Mouse (Mus musculus): ENCODE measurements around the gene Utp18.

- no peak for TF ChIP-seq POLR2A (IDR thresholded peaks at IDR 0.05; ENCODE audit: insufficient read length, low read depth)
- TF ChIP-seq MAX (IDR thresholded peaks at IDR 0.05; ENCODE audit: low read depth) = no peak
- TF ChIP-seq TCF12 (IDR thresholded peaks at IDR 0.05; ENCODE audit: insufficient read depth, poor library complexity, severe bottlenecking) = no peak
- TF ChIP-seq REST (IDR thresholded peaks at IDR 0.05; ENCODE audit: insufficient read depth, insufficient read length) = no peak
- no peak for TF ChIP-seq CEBPB (IDR thresholded peaks at IDR 0.05; ENCODE audit: insufficient read depth, poor library complexity, severe bottlenecking)
- TF ChIP-seq SRF (IDR thresholded peaks at IDR 0.05; ENCODE audit: control insufficient read depth, insufficient read length, low read depth) = no peak
- no peak for TF ChIP-seq POLR2AphosphoS2 (IDR thresholded peaks at IDR 0.05; ENCODE audit: insufficient read length, low read depth)
- no peak for TF ChIP-seq TCF3 (IDR thresholded peaks at IDR 0.05; ENCODE audit: insufficient read length, low read depth)
- no peak for TF ChIP-seq E2F4 (IDR thresholded peaks at IDR 0.05; ENCODE audit: insufficient read depth)
- no peak for TF ChIP-seq USF1 (IDR thresholded peaks at IDR 0.05; ENCODE audit: low read depth)
- no peak for TF ChIP-seq MYOD1 (IDR thresholded peaks at IDR 0.05; ENCODE audit: control insufficient read depth in 1 of 3, insufficient read length in 2 of 3, low read depth in 2 of 3)
- TF ChIP-seq MYOG (IDR thresholded peaks at IDR 0.05; ENCODE audit: control insufficient read depth in 1 of 3, insufficient read depth in 1 of 3, insufficient read length in 2 of 3, low read depth in 2 of 3) = no peak
Measured at GRCm38 (mm10) chr11:93862638-93863037, 22.9 kb downstream of the Utp18 start.

Data from myocyte (in vitro differentiated cells).